Mouse (Mus musculus) kidney, adult 2 months (tissue): ENCODE results near the gene Ergic1.

Source experiments
- CTCF ChIP-seq: fragments of 200-500 bp; conservative IDR thresholded peaks from 2 replicates; pipeline ENCODE4 v1.5.1; 2011; ENCODE audit warnings: low read depth, mild to moderate bottlenecking, control low read depth, low read length, moderate library complexity, mixed read lengths; ENCODE audit not compliant: insufficient read depth, insufficient read length
- POLR2A ChIP-seq: fragments of 200-500 bp; IDR thresholded peaks from one replicate; pipeline ENCODE4 v1.6.1; 2011; ENCODE audit warnings: low read depth, low read length, control low read depth

DNA sequence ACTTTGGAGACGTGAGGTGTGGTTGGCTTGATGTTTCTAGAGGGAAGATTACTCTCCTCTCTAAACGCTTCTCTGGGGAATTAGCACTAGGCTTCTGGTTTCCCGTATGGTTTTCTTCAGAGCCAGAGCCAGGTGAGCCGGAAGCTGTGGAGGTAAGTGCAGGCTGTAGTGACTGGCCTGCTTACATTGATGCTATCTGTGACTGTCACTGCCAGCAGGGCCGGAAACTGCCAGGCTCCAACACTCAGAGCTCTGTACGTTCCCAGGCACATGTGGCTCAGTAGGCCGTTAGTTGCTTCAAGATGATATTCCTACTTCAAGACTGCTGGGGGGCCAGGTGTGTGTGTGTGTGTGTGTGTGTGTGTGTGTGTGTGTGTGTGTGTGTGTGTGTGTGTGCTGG, 32.9 kb downstream of the Ergic1 start:
- TF ChIP-seq CTCF (no peak), POLR2A (no peak)
